Mouse (Mus musculus) spleen, postnatal 4 days (tissue): ENCODE results near the gene Fermt3.
"Not testable (repeated sequence)": the region's sequence is repeated elsewhere in the genome, so short reads cannot be mapped to it uniquely, and the experiment has no call there.

ENCODE experiments used
- DNase-seq, 2 experiments: peaks; one replicate each; pipeline ENCODE4 v3.0.0; 2022; ENCODE audit warnings: low spot score in 2 of 2

The Fermt3 gene

GRCm38 (mm10) chr19:6991166-6991565 is 28.1 kb downstream of the Fermt3 start:
- DNase-seq, result not testable (repeated sequence)

DNA sequence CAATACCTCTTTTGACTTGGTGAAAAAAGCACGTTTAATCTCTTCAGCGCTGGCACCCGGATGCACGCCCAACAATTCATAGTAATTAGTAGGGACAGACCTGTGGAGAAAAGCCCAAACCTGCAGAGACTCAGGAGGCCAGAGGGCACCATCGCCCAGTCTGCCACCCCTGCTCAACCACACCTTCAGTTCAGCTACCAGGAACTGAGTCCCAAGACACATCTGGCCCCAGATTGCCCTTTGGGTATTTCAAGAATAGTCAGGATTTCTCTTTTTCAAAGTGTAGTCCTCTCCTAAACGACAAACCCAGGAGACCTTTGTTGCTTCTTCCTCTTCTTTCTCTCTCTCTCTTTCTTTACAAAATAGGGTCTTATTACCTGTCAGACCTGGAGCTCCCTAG is 28.6 kb downstream of the Fermt3 start:
- DNase-seq, result no peak

DNA sequence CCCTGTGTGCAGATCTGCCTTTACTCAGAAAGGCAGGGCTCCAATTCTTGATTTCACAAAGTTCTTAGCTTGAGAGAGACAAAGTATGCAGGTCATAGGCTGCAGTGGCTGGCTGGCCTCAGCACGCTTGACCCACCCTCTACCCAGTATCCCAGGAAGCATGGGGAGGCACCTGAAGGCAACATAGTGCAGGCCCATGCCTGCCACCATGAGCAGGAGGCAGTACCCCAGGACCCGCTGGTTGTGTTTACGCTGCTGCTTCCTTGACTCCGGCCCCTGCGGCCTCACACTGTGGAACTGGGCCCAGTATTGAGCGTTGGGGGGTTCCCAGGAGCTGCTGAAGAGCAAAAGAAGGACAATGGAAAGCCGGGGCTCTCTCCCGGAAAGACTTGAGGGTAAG is 30.0 kb downstream of the Fermt3 start:
- no peak for DNase-seq

GRCm38 (mm10) chr19:6987904-6988285 is 31.4 kb downstream of the Fermt3 start:
- no peak for DNase-seq

DNA sequence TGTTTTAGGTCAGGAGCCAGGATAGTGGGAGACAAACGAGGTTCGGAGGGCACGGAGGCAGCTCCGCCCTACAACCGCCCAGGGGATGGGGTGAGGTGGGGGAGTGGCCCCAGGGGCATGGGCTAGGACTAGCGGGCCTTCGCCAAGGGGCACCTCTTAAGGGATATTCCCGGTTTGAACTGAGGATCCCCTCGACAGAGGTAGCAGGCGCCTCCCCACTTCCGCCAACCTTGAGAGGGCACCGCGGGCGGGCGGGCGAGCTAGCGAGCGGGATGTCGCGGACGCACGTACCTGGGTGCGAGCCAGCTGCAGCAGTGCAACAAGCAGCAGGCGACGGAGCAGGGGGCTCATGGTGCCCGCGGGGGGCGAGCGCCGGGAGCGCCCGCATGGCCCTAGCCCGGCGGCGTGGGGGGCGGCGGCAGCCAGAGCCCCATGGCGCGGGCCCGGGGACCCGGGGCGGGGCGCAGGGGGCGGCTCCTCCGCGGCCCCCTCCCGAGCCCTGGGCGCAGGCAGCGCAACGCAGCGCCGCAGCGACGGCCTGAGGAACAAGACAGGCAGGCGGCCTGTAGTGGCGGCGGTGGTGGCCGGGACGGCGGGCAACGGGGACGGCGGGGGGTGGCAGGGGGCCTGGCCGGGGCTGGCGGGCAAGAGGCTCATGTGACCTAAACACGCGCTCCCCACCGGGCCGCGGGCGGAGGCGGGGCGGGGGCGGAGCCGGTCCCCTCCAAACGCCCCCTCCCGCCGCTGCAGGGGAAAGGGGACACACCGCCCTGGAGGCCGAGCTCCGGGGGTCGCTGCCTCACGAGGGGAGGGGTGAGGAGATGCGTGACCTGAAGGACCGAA is 32.0 kb downstream of the Fermt3 start, which contains the start of gene Vegfb:
TSS of gene Vegfb (minus strand) at position 591 of the 843 bp plus-strand sequence.
- peak; percentile 54 to 81 for DNase-seq

DNA sequence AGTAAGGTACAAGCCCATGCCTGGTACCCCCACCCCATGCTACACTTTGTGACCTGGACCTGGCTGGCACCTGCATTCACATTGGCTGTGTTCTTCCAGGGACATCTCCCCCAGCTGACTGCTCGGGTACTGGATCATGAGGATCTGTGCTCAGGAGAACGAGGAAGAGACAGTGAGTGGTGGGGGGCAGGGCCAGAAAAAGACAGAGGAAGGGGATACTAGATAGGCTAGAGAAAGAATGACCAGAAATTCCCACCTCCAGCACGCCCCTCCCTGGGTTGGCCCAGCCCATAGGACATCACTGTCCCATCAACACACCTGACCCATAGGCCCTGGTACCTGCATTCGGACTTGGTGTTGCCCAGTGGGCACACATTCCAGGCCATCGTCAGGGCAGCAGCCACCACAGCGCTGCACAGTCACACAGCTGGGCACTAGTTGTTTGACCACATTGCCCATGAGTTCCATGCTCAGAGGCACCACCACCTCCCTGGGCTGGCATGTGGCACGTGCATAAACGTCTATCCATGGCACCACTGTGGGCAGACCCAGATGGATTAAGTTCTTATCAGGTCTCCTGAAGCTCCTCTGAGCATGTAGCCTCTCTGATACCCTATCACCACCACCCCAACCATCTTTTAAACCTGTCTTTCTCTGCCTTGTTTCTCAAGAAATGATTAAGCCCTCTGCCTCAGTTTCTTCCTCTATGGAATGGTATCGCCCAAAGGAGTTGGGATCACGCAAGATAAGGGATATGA is 33.1 kb downstream of the Fermt3 start:
- DNase-seq, result peak in 1 of 2 experiments; percentile 63

DNA sequence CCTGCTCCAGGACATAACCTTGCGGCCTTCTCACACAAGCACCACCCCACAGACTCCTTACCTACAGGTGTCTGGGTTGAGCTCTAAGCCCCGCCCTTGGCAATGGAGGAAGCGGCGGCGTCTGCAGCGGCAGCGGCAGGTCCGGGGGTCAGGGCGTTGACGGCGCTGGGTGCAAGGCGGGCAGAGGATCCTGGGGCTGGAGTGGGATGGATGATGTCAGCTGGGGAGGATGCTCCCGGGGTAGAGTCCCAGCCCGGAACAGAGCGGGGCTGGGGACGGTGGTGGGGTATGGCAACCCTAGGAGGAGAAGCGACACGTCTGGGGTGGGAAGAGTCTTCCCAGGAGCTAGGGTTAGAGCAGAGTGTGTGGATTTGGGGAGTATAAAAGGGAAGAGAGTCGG is 34.0 kb downstream of the Fermt3 start:
- peak in 1 of 2 experiments; percentile 67 for DNase-seq

DNA sequence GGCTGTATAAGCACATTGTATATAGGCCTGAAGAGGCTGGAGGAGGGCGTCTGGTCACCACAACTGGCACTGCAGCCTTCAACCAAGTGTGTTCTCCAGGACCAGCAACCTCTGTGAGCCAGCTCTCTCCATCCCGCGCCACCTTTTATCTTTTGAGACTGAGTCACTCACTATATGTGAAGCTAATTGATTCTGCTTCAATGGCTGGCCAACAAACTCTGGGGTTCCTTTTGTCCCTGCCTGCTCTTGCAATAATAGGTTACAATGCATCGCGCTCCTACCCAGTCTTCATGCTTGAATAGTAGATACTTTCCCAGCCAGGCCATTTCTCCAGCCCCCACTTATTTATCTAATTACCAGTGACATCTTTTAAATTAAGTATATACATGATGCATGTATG is 35.6 kb downstream of the Fermt3 start:
- DNase-seq, result no peak

DNA sequence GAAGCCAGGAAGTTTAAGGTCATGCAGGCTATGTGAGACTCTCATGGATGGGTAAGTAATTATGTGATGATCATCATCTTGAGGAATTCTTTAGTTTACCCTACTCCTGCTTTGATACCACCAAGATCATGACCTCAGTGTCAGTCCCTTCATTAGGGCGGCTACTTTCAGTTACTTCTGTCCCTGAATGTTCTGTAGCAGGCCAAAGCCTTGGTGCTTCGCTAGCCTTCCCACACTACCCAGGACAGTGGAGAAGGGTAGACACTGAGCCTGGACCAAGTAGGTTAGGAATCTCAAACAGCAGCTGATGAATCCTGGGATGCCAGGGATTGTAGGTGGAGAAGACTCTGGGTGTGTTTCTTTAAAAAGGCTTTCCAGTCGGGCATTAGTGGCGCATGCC is 37.8 kb downstream of the Fermt3 start:
- DNase-seq, result no peak

GRCm38 (mm10) chr19:6980381-6981093 is 38.7 kb downstream of the Fermt3 start, which contains the start of gene Fkbp2:
Gene Fkbp2 (minus strand): TSS chr19:6980501.
- peak; percentile 99 for DNase-seq

DNA sequence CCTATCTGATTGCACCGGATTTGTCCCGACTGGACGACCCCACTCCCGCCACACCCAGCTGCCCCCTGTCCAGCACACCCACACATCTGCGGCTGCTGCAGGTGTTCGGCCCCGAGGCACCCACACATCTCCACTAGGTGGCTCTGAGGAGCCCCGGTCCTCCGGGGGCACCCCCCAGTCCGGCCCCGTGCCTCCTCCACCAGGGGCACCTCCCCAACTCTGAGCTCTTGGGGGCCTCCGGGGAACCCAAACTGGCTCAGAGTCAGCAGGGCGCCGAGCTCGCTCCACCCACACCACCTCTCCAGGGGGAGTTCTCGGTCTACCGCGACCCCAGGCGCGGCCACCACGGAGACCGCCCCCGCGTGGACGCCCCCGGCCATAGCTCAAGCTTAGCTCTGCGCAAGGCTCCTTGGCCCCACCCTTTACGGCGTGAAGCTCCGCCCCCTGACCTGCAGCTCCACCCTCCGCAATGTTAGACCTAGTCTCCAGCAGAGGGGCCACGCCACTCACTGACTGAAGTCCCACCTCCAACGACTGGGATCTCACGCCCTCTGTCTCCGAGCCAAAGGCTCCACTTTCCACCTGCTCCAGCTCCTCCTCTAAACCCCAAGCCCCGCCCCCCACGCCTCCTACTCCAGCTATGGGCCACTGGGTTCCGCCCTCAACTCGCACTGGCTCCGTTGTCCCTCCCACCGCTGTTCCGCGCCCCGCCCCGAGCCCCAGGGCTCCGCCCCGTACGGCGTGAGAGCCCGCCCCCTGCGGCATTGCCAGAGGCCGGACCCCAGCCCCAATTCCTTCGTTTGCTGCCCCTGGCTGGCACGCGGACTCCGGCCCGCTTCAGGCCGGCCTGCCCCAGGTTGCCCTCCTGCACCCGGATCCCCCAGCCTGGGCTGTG is 39.5 kb downstream of the Fermt3 start:
- peak; percentile 100 for DNase-seq

GRCm38 (mm10) chr19:6979001-6979479 is 40.2 kb downstream of the Fermt3 start:
- DNase-seq, result peak in 1 of 2 experiments; percentile 43

DNA sequence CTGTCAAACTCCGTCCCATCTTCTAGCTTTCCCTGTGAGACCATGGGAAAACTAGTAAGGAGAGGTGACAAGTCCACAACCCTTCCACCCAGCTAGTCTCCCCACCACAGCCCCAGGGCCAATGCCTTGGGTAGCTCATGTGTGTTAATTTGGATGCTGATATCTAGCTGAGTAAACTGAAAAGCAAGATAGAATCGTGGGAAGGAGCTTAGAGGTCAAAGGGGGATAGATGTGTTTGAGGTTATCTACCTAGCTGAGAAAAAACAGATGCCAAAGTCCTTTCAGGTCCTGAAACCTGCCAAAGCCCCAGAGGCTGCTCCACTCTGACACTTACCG is 40.7 kb downstream of the Fermt3 start:
- no peak for DNase-seq

GRCm38 (mm10) chr19:6977759-6978638 is 41.3 kb downstream of the Fermt3 start:
- no peak for DNase-seq

DNA sequence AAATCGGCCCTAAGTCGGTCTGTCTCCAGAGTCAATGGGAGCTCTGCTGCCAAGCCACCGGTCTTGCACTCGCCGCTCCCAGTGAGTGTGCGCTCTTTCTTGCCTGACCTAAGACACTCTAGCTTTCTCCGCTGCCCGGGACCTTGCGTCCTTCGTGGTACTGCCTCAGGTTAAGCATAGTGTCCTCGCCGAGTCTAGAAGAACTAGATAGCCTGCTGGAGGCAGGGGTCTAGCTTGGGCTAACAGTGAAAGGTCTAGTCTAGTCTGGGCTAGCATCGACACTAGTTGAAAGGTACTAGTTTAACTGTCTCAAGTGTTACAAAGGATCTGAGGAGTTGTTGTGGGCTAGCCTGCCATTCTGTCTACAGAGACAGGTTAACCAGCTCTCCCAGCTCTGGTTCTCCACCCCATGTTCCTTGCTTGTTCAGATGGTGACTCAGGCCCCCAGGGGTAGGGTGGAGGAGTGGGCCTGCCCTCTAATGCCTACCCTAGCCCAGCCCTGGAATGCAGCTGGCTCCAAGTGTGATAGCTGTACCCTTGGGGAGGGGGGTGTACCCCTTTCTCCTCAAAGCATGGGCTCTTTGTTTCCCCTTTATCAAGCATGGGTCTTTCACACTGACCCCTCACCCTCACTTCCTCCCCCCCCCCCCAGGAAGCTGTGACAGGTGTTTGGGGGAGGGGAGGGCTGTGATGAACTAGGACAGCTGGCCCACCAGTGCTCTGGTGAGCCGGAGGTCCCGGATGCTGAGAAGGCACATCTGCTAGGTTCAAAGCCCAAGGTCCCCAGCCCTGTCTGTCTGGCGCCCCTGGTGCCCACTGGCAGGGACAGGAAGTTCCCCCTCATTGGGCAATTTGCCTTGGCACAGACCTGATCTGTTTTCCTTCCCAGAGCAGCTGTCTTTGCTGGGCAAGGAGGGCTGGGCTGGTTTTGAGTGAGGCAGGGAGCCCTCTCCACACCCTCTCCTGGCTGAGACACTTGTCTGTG is 43.4 kb downstream of the Fermt3 start, which contains the start of gene Plcb3:
TSS of gene Plcb3 (minus strand) at position 934 of the 985 bp plus-strand sequence.
- peak; percentile 62 to 81 for DNase-seq

DNA sequence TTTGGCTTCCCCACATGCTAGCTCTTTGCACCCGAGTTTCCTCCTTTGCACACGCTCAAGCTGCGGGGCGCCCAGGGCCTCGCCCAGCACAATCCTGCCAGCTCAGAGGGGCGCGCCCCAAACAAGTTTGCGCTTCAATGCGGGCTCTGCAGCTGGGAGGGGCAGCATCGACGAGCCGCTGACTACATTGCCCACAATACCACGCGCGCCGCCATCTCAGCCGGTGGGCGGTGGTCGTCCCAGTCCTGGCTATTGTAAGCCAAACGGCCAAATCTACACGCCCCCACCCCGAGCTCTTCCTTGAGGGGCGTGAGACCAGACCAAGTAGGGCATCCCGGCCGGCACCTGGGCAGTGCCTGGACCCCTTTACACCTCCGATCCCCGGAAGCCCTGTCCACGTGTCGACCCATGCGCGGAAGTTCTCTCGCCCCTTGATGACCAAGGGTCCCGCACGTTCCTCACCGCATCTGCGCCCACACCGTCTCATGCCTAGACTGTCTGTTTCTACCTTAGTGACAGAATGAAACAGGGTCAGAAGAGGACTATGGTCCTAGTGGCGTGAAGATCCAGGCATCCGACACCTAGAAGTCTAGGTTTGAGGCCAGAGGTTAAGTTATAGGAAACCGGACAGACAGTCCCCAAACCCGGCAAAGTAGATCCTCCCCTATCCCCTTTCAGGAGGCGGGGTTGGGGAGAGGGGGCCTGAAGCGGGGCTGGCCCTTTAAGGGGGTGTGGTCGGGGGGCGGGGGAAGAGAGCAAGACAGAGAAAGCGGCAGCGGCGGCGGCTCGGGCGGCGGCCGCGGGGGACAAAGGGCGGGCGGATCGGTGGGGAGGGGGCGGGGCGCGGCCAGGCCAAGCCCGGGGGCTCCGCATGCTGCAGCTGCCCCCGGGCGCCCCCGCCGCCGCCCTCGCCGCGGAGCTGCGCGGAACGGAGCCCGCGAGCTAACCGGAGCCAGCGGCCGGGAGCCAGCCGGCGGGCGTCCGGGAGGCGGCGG is 44.8 kb downstream of the Fermt3 start, which contains the start of gene Ppp1r14b:
TSS of gene Ppp1r14b (plus strand) at position 758 of the 995 bp plus-strand sequence.
- peak; percentile 76 to 89 for DNase-seq

DNA sequence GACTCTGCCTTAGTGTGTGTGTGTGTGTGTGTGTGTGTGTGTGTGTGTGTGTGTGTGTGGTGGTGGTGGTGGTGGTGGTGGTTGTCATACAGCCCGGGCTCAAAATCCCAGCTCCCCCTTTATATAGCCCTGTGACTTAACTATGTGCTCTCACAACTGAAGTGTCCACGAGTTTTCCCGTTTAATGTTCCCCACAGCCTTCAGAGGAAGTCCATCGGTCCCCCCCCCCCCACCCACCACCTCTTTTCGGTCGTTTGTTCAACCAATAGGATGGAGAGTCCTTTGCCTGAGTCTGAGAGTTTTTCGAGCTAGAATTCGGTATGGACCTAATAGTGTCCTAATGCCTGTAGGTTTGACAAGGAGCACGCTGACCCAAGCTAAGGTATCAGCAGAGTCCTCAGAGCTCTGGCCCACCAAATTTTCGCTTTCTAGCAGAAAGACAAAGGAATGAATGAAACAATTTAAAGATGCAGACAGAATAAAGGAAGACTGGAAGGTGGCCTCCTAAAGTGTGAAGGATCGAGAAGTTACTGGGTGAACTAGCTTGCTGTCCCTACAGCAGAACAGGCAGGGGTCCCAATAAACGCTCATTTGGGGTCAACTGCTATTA is 45.6 kb downstream of the Fermt3 start:
- no peak for DNase-seq
